Mouse (Mus musculus) brain, embryonic 14.5 days (tissue): ENCODE results near the gene Frem2.

Source experiments
- CTCF ChIP-seq: fragments of 200-500 bp; IDR thresholded peaks from 2 replicates; pipeline ENCODE4 v1.5.1; 2012; ENCODE audit warnings: inconsistent platforms, mild to moderate bottlenecking, moderate library complexity, borderline replicate concordance; ENCODE audit not compliant: insufficient read depth, insufficient read length; ENCODE audit errors: extremely low read depth
- POLR2A ChIP-seq: fragments of 200-500 bp; IDR thresholded peaks from 2 replicates; pipeline ENCODE4 v1.6.1; 2012; ENCODE audit warnings: mild to moderate bottlenecking, inconsistent platforms, borderline replicate concordance; ENCODE audit not compliant: poor library complexity, insufficient read depth, insufficient read length, severe bottlenecking; ENCODE audit errors: extremely low read depth

DNA sequence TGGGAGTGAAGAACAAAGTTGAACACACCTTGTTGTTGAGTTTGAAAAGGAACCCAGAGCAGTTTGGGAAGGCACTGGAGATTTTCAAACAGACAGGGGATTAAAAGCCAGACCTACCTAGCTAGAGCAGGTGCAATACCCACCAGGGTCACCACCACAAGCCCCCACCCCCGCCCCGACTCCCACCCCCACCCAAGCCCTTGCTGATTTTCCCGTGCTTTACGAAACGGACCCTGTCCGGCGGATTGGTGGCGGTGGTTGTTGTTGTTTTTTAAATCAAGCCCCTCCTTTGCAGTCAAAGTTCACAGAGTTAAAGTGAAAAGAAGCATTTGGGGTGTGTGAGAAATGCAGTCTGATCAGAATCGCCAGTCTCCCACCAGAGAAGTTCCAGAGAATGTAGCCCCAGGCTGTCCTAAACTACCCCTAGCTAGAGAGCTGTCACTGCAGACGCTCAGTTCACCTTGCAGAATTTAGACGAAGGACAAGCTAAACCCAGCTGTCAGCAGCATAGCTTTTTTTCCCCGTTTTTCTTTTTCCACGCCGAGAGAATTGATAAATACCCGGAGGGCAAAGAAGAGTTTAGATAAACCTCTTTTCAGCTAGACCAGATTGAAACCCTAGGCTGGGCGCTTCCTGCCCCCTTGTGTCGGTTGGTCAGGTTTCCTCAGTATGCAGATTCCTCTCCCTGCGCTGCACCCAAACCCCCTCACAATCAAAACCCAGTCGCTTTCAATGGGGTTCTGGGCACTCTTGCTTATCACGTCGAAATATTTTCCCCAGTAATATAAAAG is 784 bp upstream of the Frem2 start:
- TF ChIP-seq POLR2A (no peak), CTCF (peak; percentile 39; the same call in 1 of the 2 replicates)
